Mouse (Mus musculus): ENCODE measurements at regions not wholly inside any gene's neighbourhood (a gene's known extent, or its start where the extent isn't known, plus 50 kb on each side); places are given as distances from the start of the nearest gene placed in this dataset.
A peak's percentile ranks its signal among the peaks of the same experiment; 100 is the strongest.
"Not testable (repeated sequence)": the region's sequence is repeated elsewhere in the genome, so short reads cannot be mapped to it uniquely, and the experiment has no call there.

DNA sequence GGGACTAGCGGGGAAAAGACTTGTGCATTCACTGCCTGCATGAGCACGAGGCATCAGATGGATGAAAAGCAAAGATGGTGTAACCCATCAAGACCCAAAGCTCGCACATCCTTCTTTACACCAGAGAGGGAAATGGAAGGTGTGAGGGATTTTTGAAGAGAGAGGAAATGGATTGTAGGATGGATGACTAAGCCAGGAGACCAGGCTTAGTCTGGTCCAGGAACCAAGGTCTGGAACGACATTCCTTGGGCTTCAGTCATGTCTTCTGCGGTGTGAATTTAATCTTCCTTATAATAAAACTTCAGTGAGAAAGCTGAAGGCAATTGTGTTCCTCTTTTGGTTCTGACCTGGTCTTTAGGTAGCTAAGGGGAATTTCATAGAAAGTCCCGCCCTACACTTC is 551.0 kb upstream of the Gm10131 start:
- H3K79me2 ChIP-seq (ENCODE audit: control insufficient read depth, insufficient read depth), result no peaks in the 10 kb centered on the region
- H3K27me3 ChIP-seq (ENCODE audit: control insufficient read depth, insufficient read depth, insufficient read length), result no peaks in the 10 kb centered on the region
- H3K79me3 ChIP-seq (ENCODE audit: low read depth), result no peaks in the 10 kb centered on the region
- no peak for TF ChIP-seq CTCF (IDR thresholded peaks at IDR 0.05; ENCODE audit: control insufficient read depth, insufficient read depth, insufficient read length)
- no peak for TF ChIP-seq MAX (IDR thresholded peaks at IDR 0.05)
- TF ChIP-seq USF1 (IDR thresholded peaks at IDR 0.05; ENCODE audit: low read depth), result no peak
- no peak for TF ChIP-seq CEBPB (IDR thresholded peaks at IDR 0.05; ENCODE audit: low read depth)
- TF ChIP-seq MYOG (IDR thresholded peaks at IDR 0.05; ENCODE audit: control insufficient read depth, extremely low read depth, insufficient read length), result no peak
- TF ChIP-seq FOSL1 (IDR thresholded peaks at IDR 0.05; ENCODE audit: insufficient read depth, low read length, poor library complexity, severe bottlenecking), result no peak
- TF ChIP-seq MYOD1 (IDR thresholded peaks at IDR 0.05; ENCODE audit: control insufficient read depth, insufficient read length, low read depth), result no peak
- no peak overlapping the region for H3ac ChIP-seq (ENCODE audit: control insufficient read depth, insufficient read length, low read depth)
- no peak overlapping the region for H3K4me3 ChIP-seq (ENCODE audit: insufficient read depth, poor library complexity, severe bottlenecking)
- no peaks in the 10 kb centered on the region for H3K36me3 ChIP-seq (ENCODE audit: control insufficient read depth, insufficient read depth)

DNA sequence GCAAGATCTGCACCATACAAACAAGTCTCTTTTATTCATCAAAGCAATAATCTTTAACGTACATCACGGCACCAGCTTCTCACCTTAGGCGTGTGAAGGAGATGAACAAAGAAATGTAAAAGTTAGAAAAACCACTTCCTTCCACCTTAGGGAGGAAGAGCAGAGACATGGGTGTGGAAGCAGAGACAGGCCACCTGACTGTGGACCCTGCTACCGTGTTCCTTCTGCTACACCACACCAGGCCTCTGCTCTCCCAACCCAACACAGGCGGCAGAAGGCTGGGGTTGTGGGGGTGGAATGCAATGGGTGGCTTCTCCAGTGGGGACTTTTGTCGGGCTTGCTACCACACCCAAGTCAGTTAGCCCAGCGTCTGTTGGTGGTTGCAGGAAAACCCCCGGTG is 540.2 kb upstream of the Gm10131 start:
- H3K36me3 ChIP-seq (ENCODE audit: control insufficient read depth, insufficient read depth), result no peaks in the 10 kb centered on the region
- H3ac ChIP-seq (ENCODE audit: control insufficient read depth, insufficient read length, low read depth), result no peak overlapping the region
- no peaks in the 10 kb centered on the region for H3K79me3 ChIP-seq (ENCODE audit: low read depth)
- H3K27me3 ChIP-seq (ENCODE audit: control insufficient read depth, insufficient read depth, insufficient read length), result no peaks in the 10 kb centered on the region
- no peak for TF ChIP-seq USF1 (IDR thresholded peaks at IDR 0.05; ENCODE audit: low read depth)
- TF ChIP-seq MAX (IDR thresholded peaks at IDR 0.05), result no peak
- TF ChIP-seq MYOG (IDR thresholded peaks at IDR 0.05; ENCODE audit: control insufficient read depth, extremely low read depth, insufficient read length), result no peak
- H3K4me3 ChIP-seq (ENCODE audit: insufficient read depth, poor library complexity, severe bottlenecking), result no peak overlapping the region
- no peaks in the 10 kb centered on the region for H3K79me2 ChIP-seq (ENCODE audit: control insufficient read depth, insufficient read depth)

DNA sequence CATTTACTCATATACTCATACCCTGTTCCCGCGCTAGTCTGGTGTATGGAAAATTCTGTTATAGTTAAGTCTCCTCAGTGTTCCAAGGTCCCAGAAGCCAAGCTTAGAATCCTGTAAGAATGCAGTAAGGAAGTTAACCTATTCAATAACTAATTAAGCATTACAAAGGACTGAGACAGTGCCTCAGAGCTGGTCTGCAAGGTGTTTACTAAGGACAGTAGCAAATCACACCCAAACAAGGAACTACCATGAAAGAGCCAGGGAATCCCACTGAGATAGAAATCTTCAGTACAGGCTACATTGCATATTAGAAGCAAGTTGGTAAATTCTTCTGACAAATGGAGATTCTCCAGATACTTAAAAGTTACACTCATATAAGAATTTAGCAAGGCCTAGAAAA is 516.7 kb upstream of the Gm10131 start:
- H3K79me3 ChIP-seq (ENCODE audit: low read depth); H3K4me3 ChIP-seq (ENCODE audit: insufficient read depth, poor library complexity, severe bottlenecking); H3ac ChIP-seq (ENCODE audit: control insufficient read depth, insufficient read length, low read depth); H3K27me3 ChIP-seq (ENCODE audit: control insufficient read depth, insufficient read depth, insufficient read length); H3K36me3 ChIP-seq (ENCODE audit: control insufficient read depth, insufficient read depth); H3K79me2 ChIP-seq (ENCODE audit: control insufficient read depth, insufficient read depth): not testable (repeated sequence)

DNA sequence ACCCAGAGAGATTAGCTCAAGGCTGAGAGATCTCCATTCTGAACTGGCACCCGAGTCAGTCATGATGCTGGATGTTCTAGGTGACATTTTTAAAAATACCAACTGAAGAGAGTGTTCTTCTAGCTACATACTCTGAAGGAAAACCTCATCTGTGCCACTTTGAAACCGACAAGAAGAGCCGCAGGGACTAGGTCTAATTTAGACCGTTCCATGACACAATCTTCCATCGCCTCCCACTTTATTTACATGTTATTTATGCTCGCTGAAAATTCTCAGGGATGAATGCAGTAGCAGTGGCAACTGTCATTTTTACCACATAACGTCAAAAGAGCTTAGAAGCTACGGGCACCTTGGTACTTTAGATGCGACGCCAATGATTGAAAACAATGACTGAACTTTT is 514.1 kb upstream of the Gm10131 start:
- no peaks in the 10 kb centered on the region for H3K79me2 ChIP-seq (ENCODE audit: control insufficient read depth, insufficient read depth)
- no peak overlapping the region for H3K4me3 ChIP-seq (ENCODE audit: insufficient read depth, poor library complexity, severe bottlenecking)
- TF ChIP-seq FOSL1 (IDR thresholded peaks at IDR 0.05; ENCODE audit: insufficient read depth, low read length, poor library complexity, severe bottlenecking) (no peak), USF1 (IDR thresholded peaks at IDR 0.05; ENCODE audit: low read depth) (no peak)
- no peak overlapping the region for H3ac ChIP-seq (ENCODE audit: control insufficient read depth, insufficient read length, low read depth)
- no peaks in the 10 kb centered on the region for H3K27me3 ChIP-seq (ENCODE audit: control insufficient read depth, insufficient read depth, insufficient read length)
- no peaks in the 10 kb centered on the region for H3K79me3 ChIP-seq (ENCODE audit: low read depth)
- no peaks in the 10 kb centered on the region for H3K36me3 ChIP-seq (ENCODE audit: control insufficient read depth, insufficient read depth)

DNA sequence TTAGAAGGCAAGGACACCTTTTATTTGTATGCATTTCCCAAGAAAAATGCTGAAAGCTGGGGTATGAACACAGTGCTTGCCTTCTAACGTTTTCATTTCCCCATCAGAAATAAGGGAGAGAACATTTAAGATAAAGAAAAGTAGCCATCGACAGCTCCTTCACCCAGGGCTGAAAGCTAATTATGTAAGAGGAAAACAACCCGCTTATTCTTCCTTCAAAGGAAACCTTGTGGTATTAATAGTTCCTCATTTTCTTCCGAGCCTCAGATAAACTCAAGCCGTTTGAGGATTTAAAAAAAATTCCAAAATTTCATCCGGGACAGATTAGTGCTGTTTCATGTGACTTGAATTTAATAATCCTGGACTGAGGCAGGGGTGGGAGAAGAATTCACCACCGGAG is 512.2 kb upstream of the Gm10131 start:
- Histone ChIP-seq H3K79me2 (ENCODE audit: control insufficient read depth, insufficient read depth) (no peaks in the 10 kb centered on the region), H3K27me3 (ENCODE audit: control insufficient read depth, insufficient read depth, insufficient read length) (no peaks in the 10 kb centered on the region), H3K79me3 (ENCODE audit: low read depth) (no peaks in the 10 kb centered on the region), H3K4me3 (ENCODE audit: insufficient read depth, poor library complexity, severe bottlenecking) (no peak overlapping the region), H3ac (ENCODE audit: control insufficient read depth, insufficient read length, low read depth) (no peak overlapping the region), H3K36me3 (ENCODE audit: control insufficient read depth, insufficient read depth) (no peaks in the 10 kb centered on the region)
- TF ChIP-seq MYOG (IDR thresholded peaks at IDR 0.05; ENCODE audit: control insufficient read depth, extremely low read depth, insufficient read length) (no peak), MYOD1 (IDR thresholded peaks at IDR 0.05; ENCODE audit: control insufficient read depth, insufficient read length, low read depth) (no peak), CTCF (IDR thresholded peaks at IDR 0.05; ENCODE audit: control insufficient read depth, insufficient read depth, insufficient read length) (no peak), MAX (IDR thresholded peaks at IDR 0.05) (no peak), USF1 (IDR thresholded peaks at IDR 0.05; ENCODE audit: low read depth) (no peak), CEBPB (IDR thresholded peaks at IDR 0.05; ENCODE audit: low read depth) (no peak), FOSL1 (IDR thresholded peaks at IDR 0.05; ENCODE audit: insufficient read depth, low read length, poor library complexity, severe bottlenecking) (no peak)

DNA sequence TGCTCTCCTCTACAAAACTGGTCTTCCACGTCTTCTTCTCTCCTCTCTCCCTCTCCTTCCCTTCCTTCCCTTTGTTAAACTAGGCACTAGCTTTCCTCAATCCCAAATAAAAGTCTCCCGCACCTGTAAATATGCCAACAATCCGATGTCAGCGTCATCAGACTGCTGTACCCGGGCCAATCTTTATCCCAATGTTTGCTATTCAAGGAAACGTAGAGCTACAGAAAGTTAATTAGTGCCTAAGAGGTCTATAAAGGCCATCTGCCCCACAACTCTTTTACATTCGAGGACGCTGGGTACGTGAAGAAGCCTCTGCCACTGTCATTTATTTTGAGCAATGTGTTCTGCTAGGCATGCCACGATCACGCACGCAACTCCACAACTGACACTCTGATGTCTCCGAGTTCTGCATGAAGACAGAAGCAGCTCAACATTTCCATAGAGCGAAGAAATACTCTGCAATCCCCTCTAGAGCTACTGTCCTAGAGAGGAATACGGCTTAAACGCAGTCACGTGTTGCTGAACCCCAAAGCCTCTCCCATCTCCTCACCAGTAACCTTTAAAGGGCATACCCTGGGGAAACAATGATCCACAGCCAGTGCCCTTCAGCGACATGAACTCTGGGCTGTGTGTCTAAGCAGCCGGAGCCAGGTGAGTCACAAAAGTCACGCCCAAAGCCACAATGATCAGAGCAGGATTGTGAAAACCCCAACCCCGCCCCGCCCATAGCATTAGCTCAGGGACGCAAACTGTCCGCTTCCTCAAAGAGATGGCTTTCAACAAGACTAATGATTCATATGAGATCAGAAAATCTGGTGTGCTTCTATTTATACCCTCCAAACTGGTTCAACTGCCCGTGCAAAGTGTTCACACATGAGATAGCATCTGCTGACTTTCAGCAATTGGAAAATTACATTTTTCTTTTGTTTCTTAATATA is 510.9 kb upstream of the Gm10131 start:
- TF ChIP-seq USF1 (IDR thresholded peaks at IDR 0.05; ENCODE audit: low read depth) (peak; percentile 98), CTCF (IDR thresholded peaks at IDR 0.05; ENCODE audit: control insufficient read depth, insufficient read depth, insufficient read length) (no peak), MYOG (IDR thresholded peaks at IDR 0.05; ENCODE audit: control insufficient read depth, extremely low read depth, insufficient read length) (no peak), MYOD1 (IDR thresholded peaks at IDR 0.05; ENCODE audit: control insufficient read depth, insufficient read length, low read depth) (no peak), CEBPB (IDR thresholded peaks at IDR 0.05; ENCODE audit: low read depth) (peak; percentile 77), FOSL1 (IDR thresholded peaks at IDR 0.05; ENCODE audit: insufficient read depth, low read length, poor library complexity, severe bottlenecking) (peak; percentile 66), MAX (IDR thresholded peaks at IDR 0.05) (peak; percentile 44)
- H3K4me3 ChIP-seq (ENCODE audit: insufficient read depth, poor library complexity, severe bottlenecking), result no peak overlapping the region
- no peaks in the 10 kb centered on the region for H3K79me3 ChIP-seq (ENCODE audit: low read depth)
- H3K27me3 ChIP-seq (ENCODE audit: control insufficient read depth, insufficient read depth, insufficient read length), result no peaks in the 10 kb centered on the region
- H3K36me3 ChIP-seq (ENCODE audit: control insufficient read depth, insufficient read depth), result no peaks in the 10 kb centered on the region
- H3K79me2 ChIP-seq (ENCODE audit: control insufficient read depth, insufficient read depth), result no peaks in the 10 kb centered on the region
- H3ac ChIP-seq (ENCODE audit: control insufficient read depth, insufficient read length, low read depth), result peak overlapping the region; percentile 25

Measured in C2C12 (cell line).